Mouse (Mus musculus) spleen, adult 12 weeks (tissue): ENCODE measurements around the gene Chst15.

ENCODE experiments used
- DNase-seq: peaks from one replicate; pipeline ENCODE4 v3.0.0; 2022; ENCODE audit warnings: low spot score

Chst15 gene

GRCm38 (mm10) chr7:132226379-132227074 is 90.5 kb downstream of the Chst15 start:
- DNase-seq: peak; percentile 47

GRCm38 (mm10) chr7:132223452-132224141 is 93.4 kb downstream of the Chst15 start:
- no peak for DNase-seq

GRCm38 (mm10) chr7:132214031-132214430 is 103.0 kb downstream of the Chst15 start:
- no peak for DNase-seq

- DNase-seq: no peak
These were observed 103.6 kb downstream of the Chst15 start for GRCm38 (mm10) chr7:132213460-132213859.

GRCm38 (mm10) chr7:132211920-132212701 is 104.9 kb downstream of the Chst15 start:
- DNase-seq: no peak

- DNase-seq: no peak
These were observed 106.4 kb downstream of the Chst15 start for GRCm38 (mm10) chr7:132210616-132211015.

GRCm38 (mm10) chr7:132208946-132209651 is 107.9 kb downstream of the Chst15 start:
- no peak for DNase-seq

- DNase-seq: no peak
These were observed 112.9 kb downstream of the Chst15 start for GRCm38 (mm10) chr7:132204073-132204612.

- DNase-seq: no peak
These were observed 117.3 kb downstream of the Chst15 start for GRCm38 (mm10) chr7:132199686-132200085.

GRCm38 (mm10) chr7:132198806-132199205 is 118.2 kb downstream of the Chst15 start:
- DNase-seq: no peak

- DNase-seq: no peak
These were observed 119.1 kb downstream of the Chst15 start for GRCm38 (mm10) chr7:132197817-132198475.

- no peak for DNase-seq
These were observed 120.4 kb downstream of the Chst15 start for GRCm38 (mm10) chr7:132196581-132196980.

GRCm38 (mm10) chr7:132193606-132194005 is 123.4 kb downstream of the Chst15 start:
- no peak for DNase-seq

- no peak for DNase-seq
These were observed 129.6 kb downstream of the Chst15 start for GRCm38 (mm10) chr7:132187456-132187855.
